Mouse (Mus musculus) embryonic fibroblast, embryonic 13.5 days (primary cell): ENCODE data around the gene Lmod3. TPM values are rescaled to one million over a fixed set of nuclear protein-coding genes. Genes with fewer than 3 reads are reported as not detected.

Source experiments
- H3K27ac ChIP-seq: 2 replicates; pipeline ENCODE4 v1.5.1; 2012; ENCODE audit warnings: low read length, control low read depth, inconsistent platforms; ENCODE audit not compliant: insufficient read depth
- H3K4me1 ChIP-seq: 2 replicates; pipeline ENCODE4 v1.6.1; 2011; ENCODE audit warnings: low read length; ENCODE audit not compliant: control insufficient read depth, insufficient read depth
- H3K4me3 ChIP-seq: 2 replicates; pipeline ENCODE4 v1.5.1; 2011; ENCODE audit warnings: mild to moderate bottlenecking, control low read depth, low read length; ENCODE audit not compliant: insufficient read depth
- CTCF ChIP-seq: IDR thresholded peaks from 2 replicates; pipeline ENCODE4 v1.5.1; 2011; ENCODE audit warnings: mild to moderate bottlenecking, control low read depth, low read length, moderate library complexity, borderline replicate concordance; ENCODE audit not compliant: insufficient read depth
- POLR2A ChIP-seq: IDR thresholded peaks from 2 replicates; pipeline ENCODE4 v1.6.1; 2011; ENCODE audit warnings: low read depth, mild to moderate bottlenecking, control low read depth, low read length, moderate library complexity
- polyA plus RNA-seq: library from polyadenylated mRNA; stranded (reverse); fragments of >200 nt; gene quantifications from 2 replicates; pipeline ENCODE4 v1.2.4, GENCODE M21; 2011; ENCODE audit warnings: low read depth; ENCODE audit not compliant: missing spikeins, insufficient read length

Gene Lmod3
- polyA plus RNA-seq, 1 experiment, result not detected

GRCm38 (mm10) chr6:97220672-97221071, 31.9 kb downstream of the Lmod3 start:
- Histone ChIP-seq H3K4me1 (peaks cover 23% of the 10 kb centered on the region), H3K27ac (no peak overlapping the region), H3K4me3 (no peak overlapping the region)
- no peak for TF ChIP-seq CTCF
- no peak for TF ChIP-seq POLR2A

GRCm38 (mm10) chr6:97216154-97216821, 36.3 kb downstream of the Lmod3 start:
- H3K27ac ChIP-seq, result no peak overlapping the region
- H3K4me1 ChIP-seq, result peaks cover 2% of the 10 kb centered on the region; the same call in 1 of the 2 replicates
- no peak for TF ChIP-seq CTCF
- TF ChIP-seq POLR2A, result no peak
- H3K4me3 ChIP-seq, result no peak overlapping the region

GRCm38 (mm10) chr6:97211981-97212380, 40.6 kb downstream of the Lmod3 start:
- TF ChIP-seq CTCF (no peak), POLR2A (peak; percentile 46)
- peak overlapping the region; percentile 91 for H3K4me3 ChIP-seq
- H3K27ac ChIP-seq, result peak overlapping the region; percentile 84
- peaks cover 10% of the 10 kb centered on the region for H3K4me1 ChIP-seq

GRCm38 (mm10) chr6:97210962-97211601, 41.5 kb downstream of the Lmod3 start:
- Histone ChIP-seq H3K27ac (peak overlapping the region; percentile 84), H3K4me1 (peaks cover 9% of the 10 kb centered on the region), H3K4me3 (peak overlapping the region; percentile 91)
- TF ChIP-seq CTCF, result no peak
- peak; percentile 27; the same call in 1 of the 2 replicates for TF ChIP-seq POLR2A

GRCm38 (mm10) chr6:97210191-97210961, 42.2 kb downstream of the Lmod3 start, which contains the start of gene Arl6ip5:
Gene Arl6ip5 (plus strand): TSS chr6:97210689.
- peak; percentile 83 for TF ChIP-seq POLR2A
- no peak for TF ChIP-seq CTCF
- peak within 1 kb of the TSS; percentile 95 for H3K27ac ChIP-seq
- peak within 1 kb of the TSS; percentile 91 for H3K4me3 ChIP-seq
- peaks cover 9% of the 10 kb centered on the region for H3K4me1 ChIP-seq

- peaks cover 9% of the 10 kb centered on the region for H3K4me1 ChIP-seq
- H3K27ac ChIP-seq, result peak overlapping the region; percentile 95
- TF ChIP-seq POLR2A (no peak), CTCF (no peak)
- H3K4me3 ChIP-seq, result no peak overlapping the region
Observed at GRCm38 (mm10) chr6:97209751-97210150, 42.8 kb downstream of the Lmod3 start.

- H3K27ac ChIP-seq, result peak overlapping the region; percentile 95
- TF ChIP-seq POLR2A (no peak), CTCF (no peak)
- no peak overlapping the region for H3K4me3 ChIP-seq
- peaks cover 9% of the 10 kb centered on the region for H3K4me1 ChIP-seq
Observed at GRCm38 (mm10) chr6:97209201-97209600, 43.4 kb downstream of the Lmod3 start.

GRCm38 (mm10) chr6:97208406-97208805, 44.2 kb downstream of the Lmod3 start:
- Histone ChIP-seq H3K4me1 (peaks cover 13% of the 10 kb centered on the region), H3K27ac (peak overlapping the region; percentile 8), H3K4me3 (no peak overlapping the region)
- no peak for TF ChIP-seq POLR2A
- TF ChIP-seq CTCF, result no peak

- Histone ChIP-seq H3K4me1 (peaks cover 14% of the 10 kb centered on the region), H3K27ac (no peak overlapping the region), H3K4me3 (no peak overlapping the region)
- no peak for TF ChIP-seq CTCF
- TF ChIP-seq POLR2A, result no peak
Observed at GRCm38 (mm10) chr6:97207085-97207484, 45.5 kb downstream of the Lmod3 start.
